11 mouse cellular contexts compared by ENCODE assay signal in the genomic region with DNA sequence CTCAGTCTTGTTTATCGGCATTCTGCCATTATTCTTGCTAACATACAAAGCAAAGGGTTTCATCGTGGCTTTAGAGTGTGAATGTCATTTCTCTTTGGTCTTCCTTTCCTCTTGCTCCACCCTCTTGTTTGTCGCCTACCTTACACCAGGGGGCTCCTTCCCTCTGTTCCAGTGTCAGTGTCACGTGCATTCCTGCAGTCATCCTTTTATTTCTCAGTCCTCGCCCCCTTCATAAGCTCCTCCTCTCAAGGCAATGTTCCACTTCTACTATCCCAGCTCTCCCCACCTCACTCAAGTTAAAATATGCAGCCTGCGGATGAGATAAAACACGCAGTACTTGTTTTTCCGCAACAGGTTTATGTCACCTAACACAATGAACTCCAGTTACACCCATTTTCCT.
DNase-seq lines count a peak whose midpoint lies in the region; ATAC-seq lines count a peak whose summit lies in the region.
"Had no signal": no experiment of that assay in that cellular context is flagged by ENCODE, and none has a peak within 500 bp of the region (broad histone marks: within the 10 kb centered on the region; RNA-seq: fewer than 3 reads in every experiment).

No protein-coding gene starts in this region.

- H3K27ac ChIP-seq in midbrain, embryonic 15.5 days = no peak overlapping the region
- no peak overlapping the region for H3K27ac ChIP-seq in limb, embryonic 10.5 days

- 24% methylated on average over 8 of the region's 8 CpGs for WGBS in midbrain, embryonic 15.5 days
- 46% methylated on average over 8 of the region's 8 CpGs for WGBS in limb, embryonic 10.5 days

- intact Hi-C loops in heart, postnatal 36 days (cut with DNase I) = no loop called here

- H3K4me3 ChIP-seq in midbrain, embryonic 15.5 days = no peak overlapping the region
- no peak overlapping the region for H3K4me3 ChIP-seq in limb, embryonic 10.5 days

- peaks cover 8% of the 10 kb centered on the region; the same call in 1 of the 2 replicates for H3K4me1 ChIP-seq in midbrain, embryonic 15.5 days
- H3K4me1 ChIP-seq in limb, embryonic 10.5 days = no peaks in the 10 kb centered on the region

- no peaks in the 10 kb centered on the region for H3K9me3 ChIP-seq in midbrain, embryonic 15.5 days
- no peaks in the 10 kb centered on the region for H3K9me3 ChIP-seq in limb, embryonic 10.5 days (replicated peaks)

- H3K27me3 ChIP-seq in midbrain, embryonic 15.5 days (replicated peaks) = 0 out of 2 replicates have a peak, but pooled peaks cover 2% of the 10 kb centered on the region
- H3K27me3 ChIP-seq in limb, embryonic 10.5 days (ENCODE audit: low read depth, poor library complexity, severe bottlenecking) = no peaks in the 10 kb centered on the region

- no peak overlapping the region for H3K9ac ChIP-seq in midbrain, embryonic 15.5 days

- H3K4me2 ChIP-seq in midbrain, embryonic 15.5 days = peak overlapping the region; percentile 24; the same call in 1 of the 2 replicates

- peak; percentile 10 for DNase-seq in heart, postnatal 4 days
- DNase-seq in heart, postnatal 36 days = no peak
- DNase-seq in lung, postnatal 10 days = peak; percentile 1
- DNase-seq in lung, postnatal 36 days = no peak
- peak; percentile 10 for DNase-seq in embryo, embryonic 9.5 days (ENCODE audit: extremely low spot score)
- no peak for DNase-seq in limb, embryonic 10.5 days (ENCODE audit: low spot score)
- DNase-seq in lung, postnatal 14 days = no peak
- DNase-seq: thymus, postnatal 14 days had no signal

- 0 out of 2 replicates have a peak, but pooled peaks have one; percentile 50 for ATAC-seq in midbrain, embryonic 15.5 days (replicated peaks)
- ATAC-seq: lung, postnatal 0 days had no signal

- no peaks in the 10 kb centered on the region for H3K36me3 ChIP-seq in midbrain, embryonic 15.5 days (replicated peaks)
- no peaks in the 10 kb centered on the region for H3K36me3 ChIP-seq in limb, embryonic 10.5 days
- H3K36me3 ChIP-seq: G1E had no signal

Comparison
In these comparisons a context has a peak if more than half of its experiments do, and no peak if none do; other contexts are left out.
1. DNase-seq: peak in heart, postnatal 4 days (single experiment), lung, postnatal 10 days (single experiment) and embryo, embryonic 9.5 days (single experiment); none in heart, postnatal 36 days (0 of 2), lung, postnatal 36 days (single experiment), limb, embryonic 10.5 days (single experiment) and lung, postnatal 14 days (single experiment).